Mouse (Mus musculus): ENCODE results near the gene Gm867.

Gene Gm867

GRCm38 (mm10) chr10:75936909-75937667, 3.4 kb downstream of the Gm867 start:
- in situ Hi-C loops (cut with MboI, MseI) = no loop called here

GRCm38 (mm10) chr10:75935680-75936541, 4.6 kb downstream of the Gm867 start, which contains the start of gene Mmp11:
TSS of gene Mmp11 (minus strand) at chr10:75936496.
- in situ Hi-C loops (cut with MboI, MseI) = no loop called here

GRCm38 (mm10) chr10:75934991-75935390, 5.5 kb downstream of the Gm867 start:
- in situ Hi-C loops (cut with MboI, MseI) = no loop called here

- in situ Hi-C loops (cut with MboI, MseI) = no loop called here
These were observed 7.6 kb downstream of the Gm867 start, which contains the start of gene Chchd10 for GRCm38 (mm10) chr10:75932891-75933290. TSS of gene Chchd10 (plus strand) at chr10:75933130.

GRCm38 (mm10) chr10:75932081-75932678, 8.3 kb downstream of the Gm867 start:
- in situ Hi-C loops (cut with MboI, MseI) = no loop called here

GRCm38 (mm10) chr10:75931311-75931710, 9.2 kb downstream of the Gm867 start:
- in situ Hi-C loops (cut with MboI, MseI) = no loop called here

- in situ Hi-C loops (cut with MboI, MseI) = no loop called here
These were observed 10.2 kb downstream of the Gm867 start for GRCm38 (mm10) chr10:75930304-75930703.

GRCm38 (mm10) chr10:75926396-75926795, 14.1 kb downstream of the Gm867 start:
- in situ Hi-C loops (cut with MboI, MseI) = no loop called here

- in situ Hi-C loops (cut with MboI, MseI) = no loop called here
These were observed 16.1 kb downstream of the Gm867 start for GRCm38 (mm10) chr10:75924324-75924723.

GRCm38 (mm10) chr10:75921726-75922560, 18.5 kb downstream of the Gm867 start:
- in situ Hi-C loops (cut with MboI, MseI) = no loop called here

GRCm38 (mm10) chr10:75921026-75921725, 19.3 kb downstream of the Gm867 start, which contains the start of gene Smarcb1:
TSS of gene Smarcb1 (minus strand) at chr10:75921617.
- in situ Hi-C loops (cut with MboI, MseI) = no loop called here

- in situ Hi-C loops (cut with MboI, MseI) = no loop called here
These were observed 21.4 kb downstream of the Gm867 start for GRCm38 (mm10) chr10:75919026-75919425.

GRCm38 (mm10) chr10:75916840-75917239, 23.6 kb downstream of the Gm867 start:
- in situ Hi-C loops (cut with MboI, MseI) = no loop called here

GRCm38 (mm10) chr10:75915557-75915956, 24.9 kb downstream of the Gm867 start:
- in situ Hi-C loops (cut with MboI, MseI) = no loop called here

GRCm38 (mm10) chr10:75913013-75913589, 27.4 kb downstream of the Gm867 start:
- in situ Hi-C loops (cut with MboI, MseI) = no loop called here

- in situ Hi-C loops (cut with MboI, MseI) = no loop called here
These were observed 29.8 kb downstream of the Gm867 start for GRCm38 (mm10) chr10:75910698-75911097.

- in situ Hi-C loops (cut with MboI, MseI) = no loop called here
These were observed 33.6 kb downstream of the Gm867 start for GRCm38 (mm10) chr10:75906882-75907281.

GRCm38 (mm10) chr10:75904391-75904790, 36.1 kb downstream of the Gm867 start:
- in situ Hi-C loops (cut with MboI, MseI) = no loop called here

GRCm38 (mm10) chr10:75898846-75899245, 41.6 kb downstream of the Gm867 start:
- in situ Hi-C loops (cut with MboI, MseI) = no loop called here

- in situ Hi-C loops (cut with MboI, MseI) = no loop called here
These were observed 42.4 kb downstream of the Gm867 start for GRCm38 (mm10) chr10:75898039-75898564.

Data from regulatory T cell (primary cell).